Mouse (Mus musculus) cerebral cortex, adult 2 months (tissue): ENCODE measurements around the gene Cd38.

ENCODE experiments used
- WGBS: fragments of 180-500 bp; shearing (Covaris S2); methylation state at CpG from one replicate; pipeline ENCODE4 v1.1.7; 2018; 5-methylcytosine and 5-hydroxymethylcytosine counted together

Gene Cd38

DNA sequence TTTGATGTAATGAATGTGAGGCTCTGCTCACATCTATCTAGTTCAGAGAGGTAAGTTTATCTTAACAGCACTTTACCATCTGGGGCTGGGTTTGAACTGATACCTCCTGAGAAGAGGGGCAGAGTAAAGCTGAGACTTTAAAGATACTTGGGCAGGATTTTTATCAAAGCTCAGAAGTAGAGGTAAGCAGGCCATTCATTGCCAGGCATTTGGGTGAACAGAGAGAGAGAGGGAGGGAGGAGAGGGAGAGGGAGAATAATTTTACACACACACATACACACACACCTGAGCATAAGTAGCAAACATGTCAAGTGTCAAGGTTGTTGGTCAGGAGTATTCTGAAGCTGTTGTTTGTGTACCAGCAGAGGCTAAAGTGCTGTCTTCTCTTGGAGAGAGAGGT lies at the start of gene Cd38:
TSS of gene Cd38 (plus strand) at position 301 of the 400 bp plus-strand sequence.

GRCm38 (mm10) chr5:43818695-43819094 lies 49.7 kb upstream of the Cd38 start, which contains the start of gene Bst1:
TSS of gene Bst1 (plus strand) at chr5:43818885.
- 66% methylated on average over 12 of the region's 12 CpGs for WGBS

DNA sequence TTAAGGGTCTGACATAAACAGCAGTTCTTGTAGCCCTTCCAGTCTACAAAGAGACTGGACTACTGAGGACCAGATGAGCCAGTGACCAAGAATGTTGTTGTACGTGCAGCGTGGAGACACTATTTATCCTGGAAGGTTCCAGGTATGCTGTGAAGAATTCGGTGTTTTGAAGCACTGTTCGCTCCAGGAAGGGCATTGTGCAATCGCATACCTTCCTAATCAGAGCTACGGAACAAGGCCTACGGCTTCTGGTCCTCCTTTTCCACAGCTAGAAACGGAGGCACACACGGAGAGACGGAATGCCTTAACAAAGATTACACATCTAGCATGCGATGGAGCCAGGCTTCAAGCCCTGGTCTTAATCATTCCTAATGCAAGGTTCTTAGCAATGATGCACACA lies 47.6 kb upstream of the Cd38 start:
- WGBS = 89% methylated on average over 11 of the region's 11 CpGs

- WGBS = 83% methylated on average over 19 of the region's 19 CpGs
Observed at GRCm38 (mm10) chr5:43821538-43821937, 46.8 kb upstream of the Cd38 start, which contains the start of gene Fbxl5. TSS of gene Fbxl5 (minus strand) at chr5:43821638.

DNA sequence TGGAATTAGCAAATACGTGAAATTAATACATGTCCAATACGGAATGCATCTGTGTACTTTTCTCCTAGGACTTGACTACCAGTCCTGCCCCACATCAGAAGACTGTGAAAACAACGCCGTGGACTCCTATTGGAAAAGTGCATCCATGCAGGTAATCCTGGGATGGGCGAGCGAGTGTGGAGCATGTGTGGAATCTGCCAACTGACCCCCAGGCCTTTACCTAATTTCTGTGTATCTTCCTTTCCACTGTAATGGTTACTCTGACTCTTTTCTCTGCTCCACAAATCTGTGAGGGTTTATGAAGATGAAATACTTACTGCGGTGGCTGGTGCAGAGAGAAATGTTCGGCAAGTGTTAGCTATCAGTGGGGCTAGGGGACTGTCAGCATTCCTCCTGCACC lies 46.2 kb upstream of the Cd38 start:
- 92% methylated on average over 8 of the region's 8 CpGs for WGBS

GRCm38 (mm10) chr5:43822824-43823223 lies 45.5 kb upstream of the Cd38 start:
- WGBS = 74% methylated on average over 3 of the region's 3 CpGs

- 90% methylated on average over 3 of the region's 3 CpGs for WGBS
Observed at GRCm38 (mm10) chr5:43824580-43824979, 43.8 kb upstream of the Cd38 start.

DNA sequence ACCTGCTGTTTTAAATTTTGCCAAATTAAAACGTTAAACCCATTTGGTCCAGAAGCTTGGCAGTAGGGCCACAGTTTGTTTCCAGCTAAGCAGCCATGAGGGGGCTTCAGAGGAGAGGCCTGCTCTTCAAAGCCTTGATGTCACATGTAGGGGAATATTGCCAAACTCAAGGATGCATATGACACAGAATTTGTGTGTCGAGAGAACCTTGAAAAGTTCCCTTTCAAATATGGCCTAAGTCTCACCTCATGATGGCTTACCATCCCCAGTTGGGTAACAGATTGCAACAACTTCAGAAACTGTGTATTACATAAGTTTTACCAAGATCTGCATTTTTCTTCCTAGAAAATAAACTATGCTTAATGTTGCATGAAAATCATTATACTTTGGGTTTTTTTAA lies 41.5 kb upstream of the Cd38 start:
- WGBS = 79% methylated on average over 2 of the region's 2 CpGs

DNA sequence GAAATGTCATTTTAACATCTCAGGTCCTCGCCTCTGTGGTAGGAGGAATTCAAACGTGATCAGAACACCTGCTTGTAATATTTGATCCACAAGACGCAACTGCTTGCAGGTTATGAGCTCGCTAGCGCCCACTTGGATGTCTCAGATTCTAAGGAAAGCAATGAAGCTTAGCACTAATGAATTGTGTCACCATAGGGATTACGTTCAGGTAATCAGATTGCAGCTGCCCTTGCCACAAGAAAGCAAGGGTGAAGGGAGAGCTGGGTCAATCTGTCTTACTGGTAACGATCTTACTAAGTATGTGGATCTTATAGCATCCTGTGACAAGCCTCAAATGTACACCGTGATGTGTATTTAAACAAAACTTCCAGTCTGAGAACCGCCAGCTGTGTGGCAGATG lies 41.0 kb upstream of the Cd38 start:
- 87% methylated on average over 9 of the region's 9 CpGs for WGBS

- 59% methylated on average over 7 of the region's 7 CpGs for WGBS
Observed at GRCm38 (mm10) chr5:43836590-43836989, 31.8 kb upstream of the Cd38 start.

GRCm38 (mm10) chr5:43837372-43837771 lies 31.0 kb upstream of the Cd38 start:
- WGBS = 47% methylated on average over 5 of the region's 5 CpGs

GRCm38 (mm10) chr5:43841144-43842010 lies 27.0 kb upstream of the Cd38 start:
- WGBS = 27% methylated on average over 11 of the region's 11 CpGs

DNA sequence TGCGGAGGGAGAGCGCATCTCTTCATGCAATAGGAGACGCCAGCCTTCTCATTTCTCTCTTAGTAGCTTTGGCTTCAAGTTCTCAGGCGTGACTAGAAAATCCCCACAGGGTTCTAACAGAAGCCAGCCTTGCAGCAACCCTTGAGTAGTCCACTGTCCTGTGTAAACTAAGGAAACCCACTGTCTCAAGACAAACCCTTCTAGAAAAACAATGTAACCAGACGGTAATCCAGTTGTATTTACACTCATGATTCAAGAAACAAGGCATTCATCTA lies 26.4 kb upstream of the Cd38 start:
- WGBS = 51% methylated on average over 5 of the region's 5 CpGs

DNA sequence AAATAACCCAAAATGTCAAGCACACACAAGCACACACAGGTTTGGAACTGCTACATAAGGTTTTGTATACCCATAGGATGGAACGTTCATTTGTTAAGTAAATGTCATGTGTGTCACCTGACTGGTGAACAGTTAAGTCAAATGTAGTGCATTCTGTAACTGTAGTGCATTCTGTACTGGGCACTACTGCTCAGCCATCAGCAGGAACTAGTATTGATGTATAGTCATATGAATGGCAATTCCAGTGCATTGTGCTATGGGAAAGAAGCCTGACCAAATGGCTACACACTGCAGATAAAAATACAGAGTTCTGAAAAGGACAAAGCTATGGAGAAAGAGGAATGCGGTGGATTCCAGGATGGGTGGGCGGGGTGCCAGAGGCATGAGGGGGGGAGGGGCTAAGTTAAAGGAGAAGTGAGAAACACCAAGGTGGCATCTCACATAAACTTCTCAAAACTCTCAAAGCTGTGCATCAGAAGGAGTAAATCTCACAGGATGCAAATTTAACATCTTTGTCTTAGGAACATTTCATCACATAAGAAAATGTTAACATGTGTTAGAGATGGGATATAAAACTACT lies 25.7 kb upstream of the Cd38 start:
- 60% methylated on average over 3 of the region's 3 CpGs for WGBS

DNA sequence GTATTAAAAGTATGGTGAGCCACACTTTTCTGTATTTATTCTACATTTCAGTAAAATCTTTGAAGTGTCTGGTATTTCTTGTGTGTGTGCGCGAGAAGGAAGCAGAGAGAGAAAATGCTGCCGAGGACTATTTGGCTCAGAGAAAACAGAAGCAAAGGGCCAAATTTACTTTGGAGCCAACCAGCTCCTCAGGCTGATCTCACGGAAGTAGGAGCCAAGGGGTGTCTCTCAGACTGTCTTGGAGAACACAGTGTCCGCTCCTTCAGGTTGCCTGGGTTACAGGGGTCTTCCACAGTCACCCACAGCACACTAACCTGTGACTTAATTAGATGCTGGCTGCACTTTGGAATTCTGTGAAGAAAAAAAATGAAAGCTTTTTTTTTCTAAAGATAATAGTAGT lies 23.3 kb upstream of the Cd38 start:
- WGBS = 59% methylated on average over 5 of the region's 5 CpGs

GRCm38 (mm10) chr5:43845646-43846045 lies 22.7 kb upstream of the Cd38 start:
- 79% methylated on average over 1 of the region's 1 CpGs for WGBS

GRCm38 (mm10) chr5:43846227-43846626 lies 22.1 kb upstream of the Cd38 start:
- 61% methylated on average over 2 of the region's 2 CpGs for WGBS

- 94% methylated on average over 3 of the region's 3 CpGs for WGBS
Observed at GRCm38 (mm10) chr5:43848275-43848674, 20.1 kb upstream of the Cd38 start.

- WGBS = 74% methylated on average over 11 of the region's 11 CpGs
Observed at GRCm38 (mm10) chr5:43853096-43853867, 15.1 kb upstream of the Cd38 start.

DNA sequence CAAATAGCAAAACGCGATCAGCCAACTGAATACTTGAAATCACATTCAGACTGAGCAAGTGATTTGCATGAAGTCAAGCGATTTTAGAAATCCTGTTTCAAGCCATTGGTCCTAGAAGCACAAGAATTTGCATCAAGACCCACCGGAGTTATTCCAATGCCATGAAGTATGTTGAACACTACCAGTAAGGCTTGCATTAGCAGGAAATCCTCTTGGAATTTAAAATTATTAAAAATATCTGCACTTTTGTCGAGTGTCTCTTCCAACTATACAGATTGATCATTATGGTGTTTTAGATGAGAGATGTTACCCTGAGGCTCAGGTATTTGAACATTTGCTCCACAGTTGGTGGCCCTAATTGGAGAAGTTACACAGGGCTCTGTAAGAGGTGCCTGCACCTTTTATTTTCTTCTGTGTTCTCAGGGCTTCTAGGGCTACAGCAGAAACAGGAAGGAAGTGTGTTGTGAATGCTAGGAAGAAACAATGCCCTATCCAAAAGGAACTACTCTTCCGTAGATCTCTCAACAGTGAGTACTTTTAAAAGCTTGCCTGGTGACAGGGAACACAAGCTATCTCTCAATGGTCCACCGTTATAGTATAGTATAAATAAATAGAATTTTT lies 14.4 kb upstream of the Cd38 start:
- 69% methylated on average over 7 of the region's 7 CpGs for WGBS

- WGBS = 74% methylated on average over 2 of the region's 2 CpGs
Observed at GRCm38 (mm10) chr5:43855769-43856168, 12.6 kb upstream of the Cd38 start.

- WGBS = 84% methylated on average over 8 of the region's 8 CpGs
Observed at GRCm38 (mm10) chr5:43859663-43860062, 8.7 kb upstream of the Cd38 start.
